Mouse (Mus musculus): ENCODE results near the gene Wdr63. TPM values are rescaled to one million over a fixed set of nuclear protein-coding genes. Genes with fewer than 3 reads are reported as not detected.

The Wdr63 gene
- polyA plus RNA-seq, 1 experiment from 2014 or later, result 3.5 TPM

DNA sequence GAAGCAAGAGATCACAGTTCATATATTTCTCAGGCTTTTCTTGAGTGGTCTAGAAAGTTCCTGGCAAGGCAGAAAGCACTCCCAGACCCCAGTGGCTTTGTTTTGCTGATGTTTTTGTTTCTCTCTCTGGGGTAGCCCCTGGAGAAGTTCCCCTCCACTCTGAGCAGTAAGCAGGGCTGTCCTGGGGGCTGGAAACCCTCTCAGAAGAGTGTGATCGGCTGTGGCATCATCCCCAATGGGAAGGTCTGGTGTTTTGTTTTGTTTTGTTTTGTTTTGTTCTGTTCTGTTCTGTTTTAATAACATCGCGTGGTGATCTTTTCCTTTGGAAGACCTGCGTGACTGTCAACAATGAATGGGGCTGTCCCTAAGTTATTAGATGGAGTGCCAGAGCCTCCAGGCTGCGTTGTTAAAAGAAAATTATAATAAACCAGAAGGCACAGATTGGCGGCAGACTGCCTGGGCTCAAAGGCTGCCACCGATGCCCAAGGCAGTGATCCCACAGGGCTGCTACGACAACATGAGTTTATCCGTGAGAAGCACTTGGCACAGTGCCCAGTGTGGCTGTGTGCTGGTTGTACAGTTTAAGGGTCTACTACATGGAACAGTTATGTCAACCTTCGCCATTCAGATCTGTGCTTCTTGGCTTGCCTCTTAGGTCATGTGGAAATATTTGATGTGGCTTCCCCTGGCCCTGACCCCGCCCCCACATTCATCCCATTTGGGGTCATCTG lies 56.5 kb downstream of the Wdr63 start:
- Histone ChIP-seq H3K4me2 (ENCODE audit: low read depth, low read length) (no peak overlapping the region), H3K9ac (ENCODE audit: low read length) (no peak overlapping the region), H3K4me1 (replicated peaks; ENCODE audit: control insufficient read depth, insufficient read depth, low read length) (peaks cover 9% of the 10 kb centered on the region), H3K27me3 (ENCODE audit: control insufficient read depth, insufficient read depth, low read depth, low read length) (no peaks in the 10 kb centered on the region), H3K4me3 (ENCODE audit: low read length) (no peak overlapping the region), H3K9me3 (ENCODE audit: control insufficient read depth, low read length) (no peaks in the 10 kb centered on the region), H3K27ac (ENCODE audit: low read length) (no peak overlapping the region), H3K36me3 (ENCODE audit: control insufficient read depth, insufficient read depth, low read length) (no peaks in the 10 kb centered on the region)
- WGBS, result 40% methylated on average over 11 of the region's 11 CpGs
- ATAC-seq (ENCODE audit: low read depth), result 0 out of 2 replicates have a peak, but pooled peaks have one; percentile 31

DNA sequence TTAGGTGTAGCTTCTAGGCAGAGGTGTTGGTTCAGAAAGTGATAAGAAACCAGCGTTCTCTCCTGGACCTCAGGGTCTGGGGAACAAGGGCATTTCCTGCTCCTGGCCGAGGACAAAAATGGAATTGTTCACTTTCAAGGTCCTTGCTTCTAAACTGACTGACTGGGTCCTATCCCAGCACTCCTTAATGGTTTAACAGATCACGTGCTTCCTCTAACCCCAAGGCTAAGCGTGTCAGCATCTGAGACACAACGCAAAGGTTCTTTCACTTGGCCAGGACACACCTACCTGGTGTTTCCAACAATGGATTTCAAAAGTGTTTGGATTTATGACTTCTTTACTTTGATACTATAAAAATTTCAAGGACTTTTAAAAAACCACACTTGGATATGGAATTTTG lies 58.0 kb downstream of the Wdr63 start:
- Histone ChIP-seq H3K4me2 (ENCODE audit: low read depth, low read length) (no peak overlapping the region), H3K4me1 (replicated peaks; ENCODE audit: control insufficient read depth, insufficient read depth, low read length) (peaks cover 9% of the 10 kb centered on the region), H3K27me3 (ENCODE audit: control insufficient read depth, insufficient read depth, low read depth, low read length) (no peaks in the 10 kb centered on the region), H3K9me3 (ENCODE audit: control insufficient read depth, low read length) (no peaks in the 10 kb centered on the region), H3K27ac (ENCODE audit: low read length) (no peak overlapping the region), H3K9ac (ENCODE audit: low read length) (no peak overlapping the region), H3K36me3 (ENCODE audit: control insufficient read depth, insufficient read depth, low read length) (no peaks in the 10 kb centered on the region), H3K4me3 (ENCODE audit: low read length) (no peak overlapping the region)
- 48% methylated on average over 5 of the region's 5 CpGs for WGBS
- ATAC-seq (ENCODE audit: low read depth), result no peak

DNA sequence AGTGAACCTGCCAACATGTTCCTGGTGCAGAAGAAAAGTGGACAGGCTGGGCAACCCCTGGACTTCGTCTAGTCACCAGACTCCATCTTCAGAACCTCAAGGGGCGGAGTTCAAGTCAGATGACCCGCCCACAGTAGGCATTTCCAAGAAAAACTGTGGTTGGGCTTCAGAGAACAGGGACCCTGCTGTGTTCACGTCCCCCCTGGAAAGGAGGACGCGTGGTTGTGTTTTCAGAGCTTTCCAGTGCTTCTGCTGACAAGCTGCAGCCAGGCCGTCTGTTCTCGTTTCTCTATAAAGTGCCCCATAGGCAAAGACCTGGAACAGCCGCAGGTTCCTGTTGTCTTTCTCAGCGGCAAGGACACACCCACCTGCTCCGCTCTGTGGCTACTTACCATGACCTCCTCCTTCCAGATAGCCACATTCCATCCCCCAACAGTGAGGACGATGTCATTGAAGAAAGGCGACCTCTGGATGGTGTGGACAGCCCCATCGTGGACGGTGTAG lies 60.2 kb downstream of the Wdr63 start:
- no peaks in the 10 kb centered on the region for H3K9me3 ChIP-seq (ENCODE audit: control insufficient read depth, low read length)
- H3K4me1 ChIP-seq (replicated peaks; ENCODE audit: control insufficient read depth, insufficient read depth, low read length), result peaks cover 9% of the 10 kb centered on the region
- peak overlapping the region; percentile 29 for H3K4me2 ChIP-seq (ENCODE audit: low read depth, low read length)
- H3K36me3 ChIP-seq (ENCODE audit: control insufficient read depth, insufficient read depth, low read length), result no peaks in the 10 kb centered on the region
- H3K27me3 ChIP-seq (ENCODE audit: control insufficient read depth, insufficient read depth, low read depth, low read length), result no peaks in the 10 kb centered on the region
- H3K9ac ChIP-seq (ENCODE audit: low read length), result no peak overlapping the region
- peak overlapping the region; percentile 3; the same call in 1 of the 2 replicates for H3K4me3 ChIP-seq (ENCODE audit: low read length)
- no peak overlapping the region for H3K27ac ChIP-seq (ENCODE audit: low read length)
- 15% methylated on average over 15 of the region's 15 CpGs for WGBS
- ATAC-seq (ENCODE audit: low read depth), result peak; percentile 78

DNA sequence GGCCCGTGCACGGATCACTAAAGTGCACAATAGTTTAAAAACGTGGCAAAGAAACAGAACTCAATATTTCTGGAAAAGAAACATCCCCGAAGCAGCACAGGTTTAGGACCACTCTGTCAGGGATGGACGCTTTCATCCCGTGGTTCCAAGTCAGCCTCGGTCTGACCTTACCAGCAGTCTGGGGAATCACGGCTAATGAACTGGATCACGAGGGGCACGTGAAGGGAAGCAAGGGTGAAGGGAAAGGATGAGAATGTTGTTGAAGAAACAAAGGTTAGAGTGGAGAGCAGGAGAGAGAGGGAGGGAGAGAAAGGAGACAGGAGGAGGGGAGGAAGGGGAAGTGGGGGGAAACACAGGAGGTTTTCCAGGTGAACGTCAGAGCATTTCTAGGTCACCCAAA lies 61.9 kb downstream of the Wdr63 start:
- Histone ChIP-seq H3K4me1 (replicated peaks; ENCODE audit: control insufficient read depth, insufficient read depth, low read length) (peaks cover 5% of the 10 kb centered on the region), H3K27ac (ENCODE audit: low read length) (no peak overlapping the region), H3K36me3 (ENCODE audit: control insufficient read depth, insufficient read depth, low read length) (no peaks in the 10 kb centered on the region), H3K9me3 (ENCODE audit: control insufficient read depth, low read length) (no peaks in the 10 kb centered on the region), H3K4me3 (ENCODE audit: low read length) (no peak overlapping the region), H3K4me2 (ENCODE audit: low read depth, low read length) (no peak overlapping the region), H3K27me3 (ENCODE audit: control insufficient read depth, insufficient read depth, low read depth, low read length) (no peaks in the 10 kb centered on the region), H3K9ac (ENCODE audit: low read length) (no peak overlapping the region)
- ATAC-seq (ENCODE audit: low read depth), result no peak
- WGBS, result 83% methylated on average over 11 of the region's 11 CpGs

DNA sequence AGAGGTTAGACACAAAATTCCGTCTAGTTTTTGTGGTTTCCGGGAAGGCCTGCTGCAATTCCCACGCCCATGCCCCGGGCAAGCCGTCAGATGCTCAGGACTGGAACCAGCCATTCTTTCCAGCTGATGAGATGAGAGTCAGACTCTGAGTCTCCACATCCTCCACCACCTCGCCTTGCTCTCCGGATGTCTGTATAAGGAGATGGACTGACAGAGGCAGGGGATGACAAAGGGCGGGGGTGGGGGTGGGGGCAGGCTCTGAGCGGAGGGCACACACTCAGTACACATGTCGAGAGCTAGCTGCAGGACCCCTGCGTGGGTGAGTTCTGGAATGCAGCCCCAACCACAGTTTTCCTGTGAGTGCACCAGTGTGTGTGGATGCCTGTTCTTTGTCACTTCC lies 63.0 kb downstream of the Wdr63 start:
- Histone ChIP-seq H3K4me2 (ENCODE audit: low read depth, low read length) (no peak overlapping the region), H3K4me1 (replicated peaks; ENCODE audit: control insufficient read depth, insufficient read depth, low read length) (peaks cover 5% of the 10 kb centered on the region; the same call in 1 of the 2 replicates), H3K27me3 (ENCODE audit: control insufficient read depth, insufficient read depth, low read depth, low read length) (no peaks in the 10 kb centered on the region), H3K4me3 (ENCODE audit: low read length) (no peak overlapping the region), H3K27ac (ENCODE audit: low read length) (no peak overlapping the region), H3K9ac (ENCODE audit: low read length) (no peak overlapping the region), H3K36me3 (ENCODE audit: control insufficient read depth, insufficient read depth, low read length) (no peaks in the 10 kb centered on the region), H3K9me3 (ENCODE audit: control insufficient read depth, low read length) (no peaks in the 10 kb centered on the region)
- no peak for ATAC-seq (ENCODE audit: low read depth)
- 24% methylated on average over 11 of the region's 11 CpGs for WGBS

DNA sequence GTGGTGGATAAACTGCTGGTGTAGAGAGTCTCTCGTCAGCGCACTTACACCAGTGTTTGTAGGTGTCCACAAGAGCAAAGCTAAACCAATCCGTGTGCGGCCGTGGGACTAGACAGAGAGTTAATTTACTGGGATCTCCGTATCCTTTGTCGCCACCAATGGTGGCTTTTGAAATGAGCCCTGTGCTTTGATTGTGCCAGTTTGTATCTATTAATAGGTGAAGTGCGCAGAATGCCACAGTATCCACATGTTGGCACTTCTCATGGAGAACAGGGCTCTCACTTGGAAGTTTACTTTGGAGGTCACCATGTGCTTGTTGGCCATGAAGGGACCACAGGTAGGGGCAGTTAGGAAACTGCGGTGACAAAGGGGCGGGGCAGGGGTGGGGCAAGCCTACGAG lies 66.5 kb downstream of the Wdr63 start:
- H3K4me3 ChIP-seq (ENCODE audit: low read length), result no peak overlapping the region
- H3K9ac ChIP-seq (ENCODE audit: low read length), result no peak overlapping the region
- H3K9me3 ChIP-seq (ENCODE audit: control insufficient read depth, low read length), result no peaks in the 10 kb centered on the region
- no peak for ATAC-seq (ENCODE audit: low read depth)
- no peaks in the 10 kb centered on the region for H3K4me1 ChIP-seq (replicated peaks; ENCODE audit: control insufficient read depth, insufficient read depth, low read length)
- H3K36me3 ChIP-seq (ENCODE audit: control insufficient read depth, insufficient read depth, low read length), result no peaks in the 10 kb centered on the region
- no peaks in the 10 kb centered on the region; the same call in 1 of the 2 replicates for H3K27me3 ChIP-seq (ENCODE audit: control insufficient read depth, insufficient read depth, low read depth, low read length)
- no peak overlapping the region for H3K4me2 ChIP-seq (ENCODE audit: low read depth, low read length)
- H3K27ac ChIP-seq (ENCODE audit: low read length), result no peak overlapping the region
- 85% methylated on average over 11 of the region's 11 CpGs for WGBS

DNA sequence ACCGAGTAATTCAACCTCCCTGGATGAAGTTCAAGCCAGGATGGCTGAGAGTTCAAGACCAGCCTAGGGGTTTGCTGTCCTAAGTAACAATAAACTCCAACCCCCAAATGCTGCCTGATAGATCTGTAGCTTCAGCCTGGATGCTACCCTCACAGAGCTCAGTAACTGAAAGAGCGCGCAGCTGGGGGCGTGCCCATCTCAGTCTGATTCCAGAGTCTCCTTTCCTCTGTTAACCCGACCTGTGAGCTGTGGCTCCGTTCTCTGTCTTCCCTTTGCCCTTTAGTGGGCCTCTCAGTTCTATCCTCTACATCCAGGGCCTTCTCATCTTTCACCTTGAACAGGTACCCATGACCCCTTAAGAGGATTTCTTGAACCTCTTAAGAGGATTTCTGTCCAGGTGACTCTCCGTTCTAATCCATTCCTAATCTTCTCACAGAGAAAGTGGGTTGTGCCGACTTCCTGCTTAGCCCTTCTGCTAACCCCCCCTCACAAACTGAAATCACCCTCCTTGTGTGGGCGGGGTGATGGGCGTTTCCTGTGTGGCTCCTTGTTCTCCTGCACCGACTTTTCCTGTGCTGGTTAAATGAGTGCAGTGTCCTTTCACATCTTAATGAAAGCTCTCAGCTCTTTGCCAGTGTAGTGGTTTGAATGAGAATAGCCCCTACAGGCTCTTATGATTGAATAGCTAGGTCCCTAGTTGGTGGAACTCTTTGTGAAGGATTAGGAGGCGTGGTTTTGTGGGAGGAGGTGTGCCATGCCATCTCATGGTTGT lies 68.6 kb downstream of the Wdr63 start:
- no peak for ATAC-seq (ENCODE audit: low read depth)
- H3K4me3 ChIP-seq (ENCODE audit: low read length), result no peak overlapping the region
- H3K4me1 ChIP-seq (replicated peaks; ENCODE audit: control insufficient read depth, insufficient read depth, low read length), result no peaks in the 10 kb centered on the region
- H3K9ac ChIP-seq (ENCODE audit: low read length), result no peak overlapping the region
- H3K9me3 ChIP-seq (ENCODE audit: control insufficient read depth, low read length), result no peaks in the 10 kb centered on the region
- H3K36me3 ChIP-seq (ENCODE audit: control insufficient read depth, insufficient read depth, low read length), result no peaks in the 10 kb centered on the region
- no peaks in the 10 kb centered on the region; the same call in 1 of the 2 replicates for H3K27me3 ChIP-seq (ENCODE audit: control insufficient read depth, insufficient read depth, low read depth, low read length)
- no peak overlapping the region for H3K4me2 ChIP-seq (ENCODE audit: low read depth, low read length)
- WGBS, result 58% methylated on average over 12 of the region's 12 CpGs
- H3K27ac ChIP-seq (ENCODE audit: low read length), result no peak overlapping the region

DNA sequence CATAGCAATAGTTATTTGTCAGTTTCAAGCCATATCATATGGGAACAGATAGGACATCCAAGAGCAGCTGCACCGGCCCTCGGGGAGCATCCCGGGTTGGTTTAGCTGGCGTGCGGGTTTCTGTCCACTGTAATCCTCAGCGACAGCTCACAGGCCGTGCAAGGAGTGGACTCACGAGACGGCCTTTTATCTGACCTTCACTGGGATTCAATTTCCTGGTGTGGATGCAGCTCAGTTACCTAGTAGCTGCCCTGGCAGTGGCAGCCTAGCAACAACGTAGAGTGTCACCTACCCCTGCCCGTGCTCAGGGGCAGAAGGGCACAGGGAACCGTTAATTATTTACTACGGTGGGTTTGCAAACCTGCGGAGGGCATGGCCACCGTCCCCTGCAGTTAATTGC lies 70.0 kb downstream of the Wdr63 start:
- Histone ChIP-seq H3K9me3 (ENCODE audit: control insufficient read depth, low read length) (no peaks in the 10 kb centered on the region), H3K4me3 (ENCODE audit: low read length) (no peak overlapping the region), H3K27me3 (ENCODE audit: control insufficient read depth, insufficient read depth, low read depth, low read length) (no peaks in the 10 kb centered on the region; the same call in 1 of the 2 replicates), H3K4me2 (ENCODE audit: low read depth, low read length) (no peak overlapping the region), H3K9ac (ENCODE audit: low read length) (no peak overlapping the region), H3K4me1 (replicated peaks; ENCODE audit: control insufficient read depth, insufficient read depth, low read length) (no peaks in the 10 kb centered on the region), H3K27ac (ENCODE audit: low read length) (no peak overlapping the region), H3K36me3 (ENCODE audit: control insufficient read depth, insufficient read depth, low read length) (no peaks in the 10 kb centered on the region)
- no peak for ATAC-seq (ENCODE audit: low read depth)
- WGBS, result 25% methylated on average over 15 of the region's 15 CpGs

DNA sequence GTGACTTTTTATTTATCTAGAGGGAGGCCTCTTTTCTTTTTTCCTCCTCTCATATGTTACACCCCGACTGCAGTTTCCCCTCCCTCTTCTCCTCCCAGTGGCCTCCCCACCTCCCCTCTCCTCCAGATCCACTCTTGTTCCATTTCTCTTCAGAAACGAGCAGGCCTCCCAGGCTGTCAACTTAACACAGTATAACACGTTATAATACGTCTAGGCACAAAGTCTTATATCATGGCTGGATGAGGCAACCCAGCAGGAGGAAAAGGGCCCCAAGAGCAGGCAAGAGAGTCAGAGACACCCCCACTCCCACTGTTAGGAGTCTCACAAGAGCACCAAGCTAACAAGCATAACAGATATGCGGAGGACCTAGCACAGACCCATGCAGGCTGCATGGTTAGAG lies 75.0 kb downstream of the Wdr63 start:
- ATAC-seq (ENCODE audit: low read depth), result no peak
- Histone ChIP-seq H3K4me2 (ENCODE audit: low read depth, low read length) (no peak overlapping the region), H3K36me3 (ENCODE audit: control insufficient read depth, insufficient read depth, low read length) (no peaks in the 10 kb centered on the region), H3K4me3 (ENCODE audit: low read length) (no peak overlapping the region), H3K27ac (ENCODE audit: low read length) (no peak overlapping the region), H3K9ac (ENCODE audit: low read length) (no peak overlapping the region), H3K4me1 (replicated peaks; ENCODE audit: control insufficient read depth, insufficient read depth, low read length) (no peaks in the 10 kb centered on the region; the same call in 1 of the 2 replicates), H3K27me3 (ENCODE audit: control insufficient read depth, insufficient read depth, low read depth, low read length) (no peaks in the 10 kb centered on the region; the same call in 1 of the 2 replicates), H3K9me3 (ENCODE audit: control insufficient read depth, low read length) (no peaks in the 10 kb centered on the region)
- 67% methylated on average over 5 of the region's 5 CpGs for WGBS
